Mouse (Mus musculus): ENCODE measurements around the gene Ralgapa2. TPM values are rescaled to one million over a fixed set of nuclear protein-coding genes. Genes with fewer than 3 reads are reported as not detected.
A peak's percentile ranks its signal among the peaks of the same experiment; 100 is the strongest.

Gene Ralgapa2
- total and polyA plus RNA-seq, 3 experiments, result 9.2 to 9.6 TPM; not detected in 1

- H3K4me1 ChIP-seq (ENCODE audit: control insufficient read depth in 1 of 2, insufficient read depth in 2 of 2, low read length in 2 of 2), result peaks cover 0 to 11% of the 10 kb centered on the region in 2 experiments; a peak in 2 of 4 replicates
- no peaks in the 10 kb centered on the region for H3K27me3 ChIP-seq (ENCODE audit: control insufficient read depth in 1 of 2, insufficient read depth in 2 of 2, low read length in 2 of 2)
- peaks cover 0 to 11% of the 10 kb centered on the region in 2 experiments; a peak in 2 of 4 replicates for H3K36me3 ChIP-seq (ENCODE audit: control insufficient read depth in 1 of 2, insufficient read depth in 2 of 2, low read length in 2 of 2)
- H3K79me2 ChIP-seq (ENCODE audit: control insufficient read depth, insufficient read depth, low read length, poor library complexity), result no peaks in the 10 kb centered on the region
- H3K4me3 ChIP-seq (ENCODE audit: control insufficient read depth in 1 of 2, insufficient read depth in 1 of 2, low read depth in 2 of 2, low read length in 2 of 2), result no peak overlapping the region
- H3K9ac ChIP-seq (ENCODE audit: control insufficient read depth, low read depth, low read length, poor library complexity, severe bottlenecking), result no peak overlapping the region
- peak; percentile 63 for DNase-seq (ENCODE audit: low read depth, low spot score)
- TF ChIP-seq SIN3A (IDR thresholded peaks at IDR 0.05; ENCODE audit: low read length), result 0 out of 2 replicates have a peak, but pooled peaks have one; percentile 36
- TF ChIP-seq UBTF (IDR thresholded peaks at IDR 0.05; ENCODE audit: borderline replicate concordance, insufficient read depth, low read depth, low read length), result no peak
- no peak for TF ChIP-seq E2F4 (IDR thresholded peaks at IDR 0.05; ENCODE audit: borderline replicate concordance, low read depth, low read length)
- no peak for TF ChIP-seq NRF1 (IDR thresholded peaks at IDR 0.05; ENCODE audit: insufficient read depth, low read depth, low read length, poor library complexity, severe bottlenecking)
- TF ChIP-seq ZNF384 (IDR thresholded peaks at IDR 0.05; ENCODE audit: low read depth, low read length), result no peak
- peak; percentile 84 for TF ChIP-seq RCOR1 (IDR thresholded peaks at IDR 0.05; ENCODE audit: low read depth, low read length)
- TF ChIP-seq EP300 (IDR thresholded peaks at IDR 0.05; ENCODE audit: low read depth in 1 of 2, low read length in 2 of 2), result peak in 1 of 2 experiments; percentile 58; a peak in 3 of 4 replicates
- TF ChIP-seq ETS1 (IDR thresholded peaks at IDR 0.05; ENCODE audit: low read depth, low read length), result peak; percentile 43; the same call in 1 of the 2 replicates
- peak; percentile 87 for TF ChIP-seq GATA1 (IDR thresholded peaks at IDR 0.05; ENCODE audit: low read depth, low read length)
- 0 out of 2 replicates have a peak, but pooled peaks have one; percentile 28 for TF ChIP-seq MYC (IDR thresholded peaks at IDR 0.05; ENCODE audit: low read depth, low read length)
- H3K27ac ChIP-seq (ENCODE audit: control insufficient read depth, low read depth, low read length), result peak overlapping the region; percentile 9; the same call in 1 of the 2 replicates
- no peaks in the 10 kb centered on the region for H3K9me3 ChIP-seq (replicated peaks; ENCODE audit: insufficient read depth, low read length)
Observed at GRCm38 (mm10) chr2:146412733-146413132, 99.4 kb downstream of the Ralgapa2 start.

GRCm38 (mm10) chr2:146411904-146412303 is 100.2 kb downstream of the Ralgapa2 start:
- peaks cover 0 to 11% of the 10 kb centered on the region in 2 experiments; a peak in 2 of 4 replicates for H3K36me3 ChIP-seq (ENCODE audit: control insufficient read depth in 1 of 2, insufficient read depth in 2 of 2, low read length in 2 of 2)
- no peak overlapping the region for H3K4me3 ChIP-seq (ENCODE audit: control insufficient read depth in 1 of 2, insufficient read depth in 1 of 2, low read depth in 2 of 2, low read length in 2 of 2)
- peaks cover 0 to 11% of the 10 kb centered on the region in 2 experiments; a peak in 2 of 4 replicates for H3K4me1 ChIP-seq (ENCODE audit: control insufficient read depth in 1 of 2, insufficient read depth in 2 of 2, low read length in 2 of 2)
- no peak overlapping the region for H3K27ac ChIP-seq (ENCODE audit: control insufficient read depth, low read depth, low read length)
- no peaks in the 10 kb centered on the region for H3K27me3 ChIP-seq (ENCODE audit: control insufficient read depth in 1 of 2, insufficient read depth in 2 of 2, low read length in 2 of 2)
- DNase-seq (ENCODE audit: low read depth, low spot score), result no peak
- no peak for TF ChIP-seq ZMIZ1 (IDR thresholded peaks at IDR 0.05; ENCODE audit: low read depth, low read length)
- H3K9ac ChIP-seq (ENCODE audit: control insufficient read depth, low read depth, low read length, poor library complexity, severe bottlenecking), result no peak overlapping the region
- no peaks in the 10 kb centered on the region for H3K9me3 ChIP-seq (replicated peaks; ENCODE audit: insufficient read depth, low read length)
- H3K79me2 ChIP-seq (ENCODE audit: control insufficient read depth, insufficient read depth, low read length, poor library complexity), result no peaks in the 10 kb centered on the region

GRCm38 (mm10) chr2:146407078-146407477 is 105.1 kb downstream of the Ralgapa2 start:
- no peak for DNase-seq (ENCODE audit: low read depth, low spot score)
- Histone ChIP-seq H3K9me3 (replicated peaks; ENCODE audit: insufficient read depth, low read length) (no peaks in the 10 kb centered on the region), H3K4me3 (ENCODE audit: control insufficient read depth in 1 of 2, insufficient read depth in 1 of 2, low read depth in 2 of 2, low read length in 2 of 2) (no peak overlapping the region), H3K27ac (ENCODE audit: control insufficient read depth, low read depth, low read length) (no peak overlapping the region), H3K9ac (ENCODE audit: control insufficient read depth, low read depth, low read length, poor library complexity, severe bottlenecking) (no peak overlapping the region), H3K79me2 (ENCODE audit: control insufficient read depth, insufficient read depth, low read length, poor library complexity) (no peaks in the 10 kb centered on the region), H3K4me1 (ENCODE audit: control insufficient read depth in 1 of 2, insufficient read depth in 2 of 2, low read length in 2 of 2) (no peaks in the 10 kb centered on the region), H3K36me3 (ENCODE audit: control insufficient read depth in 1 of 2, insufficient read depth in 2 of 2, low read length in 2 of 2) (peaks cover 0 to 3% of the 10 kb centered on the region in 2 experiments; a peak in 1 of 4 replicates), H3K27me3 (ENCODE audit: control insufficient read depth in 1 of 2, insufficient read depth in 2 of 2, low read length in 2 of 2) (no peaks in the 10 kb centered on the region)
- TF ChIP-seq ZC3H11A (IDR thresholded peaks at IDR 0.05; ENCODE audit: low read depth, low read length) (no peak), CHD2 (IDR thresholded peaks at IDR 0.05; ENCODE audit: low read length) (no peak), KAT2A (conservative IDR thresholded peaks at IDR 0.05; ENCODE audit: low read depth, low read length) (no peak), RCOR1 (IDR thresholded peaks at IDR 0.05; ENCODE audit: low read depth, low read length) (no peak), SIN3A (IDR thresholded peaks at IDR 0.05; ENCODE audit: low read length) (no peak), MYB (IDR thresholded peaks at IDR 0.05; ENCODE audit: low read depth, low read length) (no peak), BHLHE40 (IDR thresholded peaks at IDR 0.05; ENCODE audit: borderline replicate concordance, low read depth, low read length) (no peak), USF1 (IDR thresholded peaks at IDR 0.05; ENCODE audit: low read depth, low read length) (no peak), MEF2A (IDR thresholded peaks at IDR 0.05; ENCODE audit: extremely low read depth, insufficient replicate concordance, low read depth, low read length, poor library complexity, severe bottlenecking) (no peak), RAD21 (IDR thresholded peaks at IDR 0.05; ENCODE audit: low read depth, low read length) (no peak), GATA1 (IDR thresholded peaks at IDR 0.05; ENCODE audit: low read depth, low read length) (no peak), ETS1 (IDR thresholded peaks at IDR 0.05; ENCODE audit: low read depth, low read length) (no peak), ZKSCAN1 (IDR thresholded peaks at IDR 0.05; ENCODE audit: low read depth, low read length) (no peak), MAZ (IDR thresholded peaks at IDR 0.05; ENCODE audit: low read depth, low read length) (no peak), MXI1 (IDR thresholded peaks at IDR 0.05; ENCODE audit: low read depth, low read length) (no peak), UBTF (IDR thresholded peaks at IDR 0.05; ENCODE audit: borderline replicate concordance, insufficient read depth, low read depth, low read length) (no peak), ZMIZ1 (IDR thresholded peaks at IDR 0.05; ENCODE audit: low read depth, low read length) (no peak), POLR2A (IDR thresholded peaks at IDR 0.05; ENCODE audit: control insufficient read depth in 1 of 2, insufficient read depth in 1 of 2, low read depth in 1 of 2, low read length in 2 of 2, poor library complexity in 1 of 2) (no peak)
